Mouse (Mus musculus) B cell, adult 2 months (primary cell): ENCODE data around the gene Phlda2.
"Not testable (repeated sequence)": the region's sequence is repeated elsewhere in the genome, so short reads cannot be mapped to it uniquely, and the experiment has no call there.

ENCODE experiments used
- DNase-seq, 2 experiments: peaks; one replicate each; pipeline ENCODE4 v3.0.0; 2022

Gene Phlda2

DNA sequence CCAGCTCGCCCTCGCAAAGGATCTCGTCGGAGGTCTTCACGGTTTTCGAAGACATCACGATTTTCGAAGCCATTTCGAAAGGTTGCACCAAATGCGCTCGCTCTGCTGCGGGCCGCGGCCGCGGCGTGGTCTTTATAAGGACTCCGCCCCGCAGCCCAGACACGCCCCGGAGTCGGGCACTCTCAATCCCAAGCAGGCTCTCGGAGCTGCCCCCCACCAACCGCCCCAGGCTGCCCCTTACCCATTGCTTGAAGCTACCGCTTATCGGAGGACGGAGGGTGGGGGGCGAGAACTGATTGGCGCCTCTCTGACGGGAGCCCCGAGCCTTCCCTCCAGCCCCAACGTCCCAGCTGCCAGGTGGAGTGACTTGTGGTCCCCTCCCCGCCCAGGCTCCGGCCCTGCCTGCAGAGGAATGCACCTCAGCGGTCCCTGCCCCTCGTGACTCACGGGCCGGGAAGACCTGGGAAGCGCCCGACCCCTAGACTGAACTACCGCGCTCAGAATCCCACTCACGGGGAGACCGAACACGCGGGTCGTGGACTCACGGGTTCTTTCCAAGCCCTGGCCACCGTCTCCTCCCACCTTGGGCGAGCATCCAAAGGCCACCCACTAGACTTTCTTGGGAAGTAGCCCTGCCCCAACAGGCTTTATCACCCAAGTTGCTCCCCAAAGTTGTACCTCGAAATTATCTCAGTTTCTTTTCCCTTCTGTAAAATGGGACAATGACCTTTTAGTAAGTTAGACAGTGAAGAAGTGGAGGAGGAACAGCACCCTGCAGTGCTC is at the start of gene Phlda2:
Gene Phlda2 (minus strand): TSS at position 733 of the 783 bp plus-strand sequence.
- DNase-seq: no peak

DNA sequence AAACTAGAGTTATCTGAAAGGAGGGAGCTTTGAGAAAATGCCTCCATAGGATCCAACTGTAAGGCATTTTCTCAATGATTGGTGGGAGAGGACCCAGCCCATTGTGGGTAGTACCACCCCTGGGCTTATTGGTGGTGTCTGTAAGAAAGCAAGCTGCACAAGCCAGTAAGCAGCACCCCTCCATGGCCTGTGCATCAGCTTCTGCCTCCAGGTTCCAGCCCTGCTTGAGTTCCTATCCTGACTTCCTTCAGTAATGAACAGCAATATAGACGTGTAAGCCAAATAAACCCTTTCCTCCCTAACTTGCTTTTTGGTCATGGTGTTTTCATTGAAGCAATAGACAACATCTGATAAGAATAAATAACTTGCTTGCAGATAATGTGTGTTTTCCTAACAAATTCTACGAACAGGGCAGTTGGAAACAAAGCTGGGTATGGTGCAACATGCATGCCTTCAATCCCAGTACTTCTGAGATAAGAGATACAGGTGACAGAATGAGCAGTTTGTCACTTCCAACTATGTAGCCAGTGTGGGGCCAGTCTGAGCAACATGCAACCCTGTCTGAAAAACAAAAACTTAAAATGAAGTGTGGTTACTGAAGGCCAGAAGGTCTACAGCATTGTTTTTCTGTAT is 46.8 kb upstream of the Phlda2 start:
- DNase-seq: no peak

DNA sequence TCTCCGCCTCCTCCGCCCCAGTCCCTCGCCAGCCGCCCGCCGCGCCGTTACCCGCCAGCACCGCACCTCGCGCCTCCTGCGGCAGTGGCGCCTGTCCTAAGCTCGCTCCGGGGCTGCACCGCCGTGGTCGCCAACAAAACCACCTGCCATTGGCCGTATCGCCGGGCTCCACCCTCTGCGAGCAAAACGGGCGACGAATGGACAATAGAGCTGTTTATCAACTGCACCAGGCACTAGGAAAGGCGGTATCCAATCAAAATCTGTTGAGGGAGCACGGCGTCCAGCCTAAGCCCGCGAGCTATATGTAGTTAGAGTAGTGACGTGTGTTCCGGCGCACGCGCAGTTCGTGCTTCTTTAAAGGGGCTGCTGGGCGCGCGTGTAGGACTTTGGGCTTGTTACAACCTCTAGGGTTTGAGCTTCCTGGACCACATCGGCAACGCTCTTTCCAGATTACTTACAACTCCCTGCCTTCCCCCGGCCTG is 46.1 kb upstream of the Phlda2 start, which contains the start of gene Nap1l4:
Gene Nap1l4 (minus strand): TSS at position 131 of the 482 bp plus-strand sequence.
- peak; percentile 99 for DNase-seq

DNA sequence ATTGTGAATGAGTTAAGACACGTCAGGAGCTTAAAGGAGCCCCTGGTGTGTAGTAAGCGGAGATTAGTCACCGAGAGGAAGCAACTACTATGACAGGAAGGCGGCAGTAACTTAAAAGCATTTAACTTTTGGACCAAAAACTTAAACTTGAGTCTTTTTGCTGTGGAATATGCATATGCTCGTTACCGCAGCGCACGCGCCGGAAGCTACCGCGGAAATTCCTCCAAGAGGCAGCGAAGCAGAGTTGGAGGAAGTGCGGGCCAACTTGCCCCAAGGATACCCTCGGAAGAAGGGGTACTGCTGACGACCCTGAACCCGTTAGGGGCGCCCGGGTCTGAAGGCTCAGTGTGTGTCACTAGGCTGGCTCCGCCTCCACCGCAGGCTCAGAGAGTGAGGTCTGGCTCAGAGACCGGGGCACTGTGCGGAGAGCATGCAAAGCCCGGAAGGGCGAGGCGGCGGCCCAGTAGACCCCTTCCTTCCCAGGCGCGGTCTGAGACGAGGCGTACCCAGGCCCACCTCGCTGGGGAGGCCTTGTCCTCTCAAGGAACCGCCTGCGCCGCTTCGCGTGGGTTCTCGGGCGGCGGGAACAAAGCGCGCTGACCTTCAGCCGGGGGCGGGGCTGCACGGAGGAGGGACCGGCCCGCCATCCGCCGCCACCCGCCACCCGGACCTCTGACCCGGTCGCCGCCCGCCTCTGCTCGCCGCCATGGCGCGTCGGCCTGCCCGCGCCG is 45.4 kb upstream of the Phlda2 start:
- peak; percentile 76 to 80 for DNase-seq

DNA sequence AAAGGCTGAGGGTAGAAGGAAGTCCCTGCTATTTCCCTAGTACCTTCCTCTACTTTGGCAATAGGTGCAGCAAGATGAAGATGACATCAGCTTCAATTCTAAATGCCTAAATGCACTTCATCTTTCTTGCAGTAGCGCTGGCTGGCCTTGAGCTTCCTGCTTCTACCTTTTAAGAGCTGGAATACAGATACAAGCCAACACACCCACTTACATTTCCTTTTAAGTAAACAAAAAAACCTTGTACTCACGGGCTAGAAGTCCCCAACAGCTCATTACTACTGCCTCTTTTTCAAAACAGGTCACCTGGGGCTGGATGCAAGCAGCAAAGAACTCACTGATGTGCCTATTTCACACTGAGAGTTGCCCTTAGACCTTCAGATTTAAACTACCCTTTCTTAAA is 43.6 kb upstream of the Phlda2 start:
- DNase-seq: peak in 1 of 2 experiments; percentile 4

DNA sequence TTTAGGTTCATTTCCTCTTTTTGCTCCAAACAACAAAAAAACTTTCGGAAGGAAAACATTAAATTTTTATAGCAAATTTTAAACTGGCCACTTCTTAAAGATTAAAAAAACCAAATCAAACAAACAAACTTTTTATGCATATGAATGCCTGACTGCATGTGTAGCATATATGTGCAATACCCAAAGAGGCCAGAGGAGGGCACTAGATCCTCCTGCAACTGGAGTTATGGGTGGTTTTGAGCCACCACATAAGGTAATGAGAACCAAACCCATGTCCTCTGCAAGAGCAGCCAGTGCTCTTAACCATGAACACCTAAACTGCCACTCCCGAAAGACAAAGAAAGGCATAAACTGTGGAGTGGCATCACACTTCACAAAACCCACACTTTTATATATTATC is 41.4 kb upstream of the Phlda2 start:
- peak; percentile 79 to 82 for DNase-seq

DNA sequence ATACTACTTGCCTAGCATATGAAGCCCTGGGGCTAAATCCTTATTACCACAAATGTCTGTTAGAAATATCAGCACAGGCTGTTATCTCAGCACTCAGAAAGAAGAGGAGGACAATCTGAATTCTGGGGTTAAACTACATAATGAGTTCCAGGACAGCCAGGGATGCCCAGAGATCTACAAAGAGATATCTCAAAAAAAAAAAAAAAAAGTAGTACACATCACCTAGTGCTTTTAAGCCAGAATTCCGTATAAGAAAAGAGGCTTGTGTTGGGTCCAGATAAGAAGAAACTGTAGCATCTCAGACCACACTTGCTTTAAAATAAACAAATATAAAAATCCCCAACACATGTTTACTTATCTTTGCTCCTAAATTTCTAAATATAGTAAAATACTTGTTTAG is 35.7 kb upstream of the Phlda2 start:
- DNase-seq: no peak

DNA sequence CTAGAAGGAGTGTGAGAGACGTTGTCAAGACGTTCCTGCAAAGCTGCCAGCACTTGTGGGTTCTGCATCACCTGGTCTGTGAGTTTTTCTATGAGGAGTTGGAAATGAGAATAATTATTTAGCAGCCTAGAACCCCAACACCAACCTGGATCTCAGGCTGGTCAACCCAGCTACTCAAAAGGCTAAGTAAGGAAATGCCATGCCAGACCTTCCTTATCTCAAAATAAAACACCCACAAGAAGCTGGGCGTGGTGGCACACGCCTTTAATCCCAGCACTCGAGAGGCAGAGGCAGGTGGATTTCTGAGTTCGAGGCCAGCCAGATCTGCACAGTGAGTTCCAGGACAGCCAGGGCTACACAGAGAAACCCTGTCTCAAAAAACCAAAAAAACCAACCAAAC is 35.3 kb upstream of the Phlda2 start:
- not testable (repeated sequence) for DNase-seq

DNA sequence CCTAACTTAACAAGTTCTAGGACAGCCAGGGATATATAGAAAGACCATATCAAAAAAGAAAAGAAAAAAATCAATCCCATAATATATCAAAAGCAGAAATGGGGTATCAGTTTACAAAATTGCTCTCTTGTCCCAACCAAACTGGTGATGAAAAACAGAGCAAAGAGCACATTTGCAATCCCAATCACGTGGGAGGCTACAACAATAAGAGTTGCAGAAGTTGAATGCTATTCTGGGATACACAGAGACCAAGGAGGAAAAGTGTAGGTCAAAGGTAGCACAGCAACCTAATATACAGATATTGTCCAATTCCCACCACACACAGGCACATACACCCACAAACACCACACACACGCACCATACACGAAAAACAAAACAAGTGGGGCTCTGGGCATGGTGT is 33.3 kb upstream of the Phlda2 start:
- DNase-seq: no peak

DNA sequence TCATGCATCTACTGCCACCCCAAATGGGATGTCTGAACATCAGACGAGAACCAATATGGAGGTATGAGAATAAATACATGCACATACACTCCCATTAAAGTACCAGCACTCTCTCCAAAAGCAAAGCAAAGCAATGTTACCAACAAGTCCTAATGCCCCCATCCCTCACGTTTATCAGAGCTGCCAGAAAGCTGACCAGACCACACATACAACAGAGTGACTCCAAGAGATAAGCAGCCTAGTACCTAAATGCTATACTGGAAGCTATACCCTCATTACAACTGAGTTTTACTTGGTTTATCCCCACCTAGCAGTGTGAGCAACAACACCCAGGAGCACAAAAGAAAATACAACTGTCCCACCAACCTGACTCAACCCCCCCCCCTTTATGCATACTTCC is 30.3 kb upstream of the Phlda2 start:
- DNase-seq: no peak

DNA sequence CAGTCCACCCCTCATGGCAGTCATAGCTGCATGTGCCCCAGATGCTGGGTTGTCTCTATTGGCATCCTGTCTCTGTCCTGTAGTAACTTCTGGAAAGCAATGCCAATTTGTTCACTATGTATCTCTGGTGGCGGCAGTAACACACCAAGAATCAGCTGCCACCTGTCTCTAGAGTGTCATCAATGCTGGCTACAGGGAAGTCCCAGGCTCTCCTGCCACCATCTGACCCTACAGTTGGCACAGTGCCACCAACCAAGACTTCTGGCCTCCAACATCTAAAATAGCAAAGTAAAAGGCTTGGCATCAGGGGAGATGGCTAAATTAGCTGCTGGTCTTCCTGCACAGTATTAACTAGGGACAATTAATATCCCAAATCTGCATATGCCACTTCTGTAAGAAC is 29.5 kb upstream of the Phlda2 start:
- no peak for DNase-seq

DNA sequence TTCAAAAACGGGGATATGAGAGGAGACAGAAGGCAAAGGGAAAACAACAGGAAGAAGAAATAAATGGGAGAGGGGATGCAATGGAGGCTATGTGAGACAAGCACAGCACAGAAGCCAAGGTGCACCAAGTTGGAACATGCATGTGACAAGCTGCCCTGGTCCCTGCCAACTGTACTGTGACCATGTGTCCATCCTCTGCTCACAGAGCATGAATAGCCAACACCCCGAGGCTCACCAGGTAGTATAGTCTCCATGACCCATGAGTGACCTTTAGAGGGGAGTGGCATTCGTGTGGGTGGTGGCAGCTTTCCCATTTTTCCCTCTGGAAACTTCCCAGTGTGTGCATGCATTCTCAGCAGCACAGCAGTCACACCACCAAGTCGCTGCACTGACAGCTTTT is 16.4 kb upstream of the Phlda2 start:
- DNase-seq: no peak

DNA sequence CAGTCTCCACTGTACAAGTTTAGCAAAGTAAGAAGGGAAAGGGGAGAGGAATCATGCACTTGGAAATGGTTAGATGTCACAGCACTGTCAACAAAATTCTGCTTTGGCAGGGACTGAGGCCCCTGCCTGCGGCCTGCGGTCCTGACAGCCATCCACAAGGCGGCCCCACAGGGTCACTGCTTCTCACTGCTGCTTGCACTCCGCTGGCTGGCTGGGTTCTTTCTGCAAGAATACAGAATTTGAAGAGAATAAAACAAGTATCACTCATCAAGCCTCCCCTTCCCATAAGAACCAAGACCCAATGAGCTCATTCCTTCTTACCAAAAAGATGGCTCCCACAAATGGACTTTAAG is 11.4 kb upstream of the Phlda2 start:
- no peak for DNase-seq

DNA sequence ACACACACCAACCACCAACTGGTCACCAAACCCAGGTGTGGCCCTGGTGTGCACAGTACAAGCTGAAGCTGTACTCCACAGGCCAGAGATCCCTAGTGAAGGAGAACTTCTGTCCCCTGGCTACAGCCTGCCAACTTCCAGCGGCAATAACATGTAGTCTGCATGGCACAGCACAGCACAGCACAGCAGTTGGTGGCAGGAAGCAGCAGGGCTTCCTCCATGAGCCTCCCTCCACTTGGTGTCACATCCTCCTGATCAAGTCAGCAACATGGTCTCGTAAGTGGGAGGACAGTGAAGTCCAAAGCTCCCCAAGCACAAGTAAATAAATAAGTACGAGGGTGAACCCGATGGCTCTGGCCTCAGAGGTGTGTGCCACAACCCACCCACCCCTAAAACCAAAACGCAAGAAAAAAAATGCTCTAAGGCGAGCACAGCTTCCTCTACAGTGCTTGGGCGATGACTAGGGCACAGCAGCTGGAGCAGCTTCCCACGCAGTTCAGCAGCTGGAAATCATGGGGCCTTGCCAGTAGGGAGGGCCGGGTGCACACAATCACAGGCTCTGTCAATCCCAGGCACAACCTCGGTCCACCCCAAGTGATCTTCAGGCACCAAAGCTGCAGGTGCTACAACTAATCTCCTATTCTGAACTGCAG is 10.9 kb upstream of the Phlda2 start:
- no peak for DNase-seq

DNA sequence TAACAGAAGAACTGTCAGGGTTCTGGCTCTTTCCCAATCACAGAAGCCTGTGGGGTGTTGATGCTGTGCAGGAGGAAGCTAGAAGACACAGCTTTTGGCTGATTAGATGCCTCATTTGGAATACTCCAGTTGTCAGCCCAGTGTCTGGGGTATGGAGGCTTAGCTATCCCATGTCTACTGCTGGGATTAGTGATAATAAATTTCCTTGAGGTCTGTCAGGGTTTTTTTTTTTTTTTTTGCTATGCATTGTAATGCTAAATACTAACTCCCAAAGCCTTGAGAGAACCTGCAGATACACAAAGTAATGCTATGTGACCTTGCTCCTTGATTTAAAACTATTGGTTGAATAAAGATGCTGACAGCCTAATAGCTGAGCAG is 8.4 kb upstream of the Phlda2 start:
- DNase-seq: no peak

DNA sequence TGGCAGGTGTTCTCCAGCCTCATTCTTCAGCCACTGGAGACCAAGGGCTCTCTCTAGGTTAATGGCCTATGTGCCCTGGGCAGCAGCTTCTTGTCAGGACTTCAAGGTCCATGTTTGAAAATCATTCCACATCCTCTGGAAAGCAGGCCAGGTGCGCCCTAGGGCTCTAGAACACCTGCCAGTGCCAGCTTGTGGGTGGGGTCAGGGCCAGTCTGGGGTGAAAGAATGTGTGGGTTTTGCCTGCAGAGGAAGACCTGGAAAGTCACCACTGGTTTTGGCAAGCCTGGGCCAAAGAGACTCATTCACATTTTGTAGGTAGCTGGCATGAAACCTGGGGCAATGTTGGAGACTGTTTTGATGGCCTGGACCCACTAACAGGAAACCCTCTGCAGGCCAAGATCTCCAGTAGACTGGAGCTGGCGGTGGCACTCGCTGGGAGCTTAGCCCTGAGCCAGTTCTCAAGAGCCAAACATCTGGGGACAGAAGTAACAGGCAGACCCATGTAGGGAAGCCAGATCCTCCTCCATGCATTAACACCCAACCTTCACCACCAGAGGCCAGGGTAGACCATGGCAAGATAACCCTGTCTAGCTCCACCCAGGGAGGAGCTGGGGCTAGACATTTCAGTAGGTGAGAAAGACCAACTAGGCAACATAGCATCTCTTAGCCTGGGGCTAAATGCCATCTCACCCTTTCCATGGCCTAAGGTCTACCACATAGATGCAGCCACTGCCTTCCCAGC is 7.8 kb upstream of the Phlda2 start:
- no peak for DNase-seq

DNA sequence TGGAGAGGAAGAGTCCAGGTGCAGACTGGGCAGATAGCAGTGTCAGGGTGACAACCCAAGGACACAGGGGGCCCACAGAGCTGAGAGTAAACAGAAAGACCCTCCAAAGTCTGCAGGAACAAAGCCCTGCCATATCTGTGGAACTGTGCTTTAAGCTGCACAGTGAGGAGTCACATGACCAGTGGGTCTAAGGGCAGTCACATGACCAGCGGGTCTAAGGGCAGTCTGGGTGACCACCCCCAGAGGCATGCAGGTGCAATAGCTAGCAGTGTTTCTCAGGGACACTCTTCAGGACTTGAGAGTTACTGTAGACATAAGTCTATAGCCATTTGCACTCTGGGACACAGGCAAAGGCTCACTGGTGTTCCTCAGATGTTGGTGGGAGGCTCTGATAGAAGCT is 6.6 kb upstream of the Phlda2 start:
- DNase-seq: no peak

DNA sequence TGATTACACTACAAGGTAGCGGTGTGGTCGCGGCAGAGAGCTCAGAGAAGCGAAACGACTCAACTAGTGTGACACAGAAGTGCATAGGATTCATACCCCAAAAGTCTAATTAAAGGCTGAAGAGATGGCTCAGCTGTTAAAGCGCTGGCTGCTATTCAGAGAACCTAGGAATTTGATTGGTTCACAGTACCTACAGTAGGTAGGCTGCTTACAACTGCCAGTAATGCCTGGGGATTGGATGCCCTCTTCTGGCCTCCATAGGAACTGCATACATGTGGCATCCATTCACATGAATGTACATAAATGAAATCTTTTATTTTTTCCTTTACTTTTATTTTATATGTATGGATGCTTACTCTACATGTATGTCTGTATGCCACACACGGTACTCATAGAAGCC is 3.7 kb upstream of the Phlda2 start:
- DNase-seq: peak; percentile 62 to 67

DNA sequence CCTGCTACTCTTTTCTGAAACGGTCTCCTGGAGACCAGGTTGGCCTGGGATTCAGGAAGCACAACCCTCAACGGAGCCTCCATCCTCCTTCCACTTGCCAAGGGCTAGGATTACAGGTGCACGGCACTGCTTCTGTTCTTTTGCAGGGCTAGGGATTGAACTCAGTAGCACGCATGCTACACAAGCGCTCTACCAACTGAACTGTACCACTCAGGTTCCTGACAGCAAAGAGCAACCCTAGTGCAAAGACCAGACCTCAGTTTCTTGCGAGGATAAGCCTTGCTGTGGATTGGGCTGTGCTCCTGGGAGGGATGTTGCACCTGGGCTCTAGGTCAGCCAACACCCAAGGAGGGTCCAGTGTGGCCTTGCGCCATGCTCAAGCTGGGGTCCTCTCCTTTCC is 3.3 kb upstream of the Phlda2 start:
- DNase-seq: no peak

DNA sequence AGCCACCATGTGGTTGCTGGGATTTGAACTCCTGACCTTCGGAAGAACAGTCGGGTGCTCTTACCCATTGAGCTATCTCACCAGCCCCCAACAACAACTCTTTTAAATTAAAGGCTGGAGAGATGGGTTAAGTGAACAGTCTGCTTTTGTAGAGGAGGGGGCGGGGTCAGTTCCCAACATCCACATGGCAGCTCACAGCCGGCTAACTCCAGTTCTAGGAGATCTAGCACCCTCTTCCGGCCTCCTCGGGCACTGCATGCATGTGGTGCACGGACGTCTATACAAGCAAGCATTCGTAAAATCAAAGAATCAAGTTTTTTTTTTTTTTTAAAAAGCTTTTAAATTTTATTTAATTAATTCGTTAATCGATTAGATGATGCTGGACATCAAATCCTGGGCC is 2.9 kb upstream of the Phlda2 start:
- DNase-seq: peak; percentile 81 to 83

DNA sequence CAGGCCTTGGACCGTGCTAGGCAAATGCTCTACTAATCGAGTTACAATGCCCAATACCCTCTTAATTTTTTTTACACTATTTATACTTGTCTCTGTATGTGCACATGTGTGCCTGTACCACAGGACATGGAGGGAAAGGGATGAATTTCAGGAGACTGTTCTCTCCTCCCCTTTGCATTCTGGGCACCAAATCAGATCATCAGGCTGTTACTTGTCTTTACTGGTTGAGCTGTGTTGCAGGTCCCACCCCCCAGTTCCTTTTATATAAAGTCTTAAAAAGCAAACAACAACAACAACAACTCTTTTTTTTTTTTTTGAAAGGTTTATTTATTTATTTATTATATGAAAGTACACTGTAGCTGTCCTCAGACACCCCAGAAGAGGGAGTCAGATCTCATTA is 2.5 kb upstream of the Phlda2 start:
- DNase-seq: no peak

DNA sequence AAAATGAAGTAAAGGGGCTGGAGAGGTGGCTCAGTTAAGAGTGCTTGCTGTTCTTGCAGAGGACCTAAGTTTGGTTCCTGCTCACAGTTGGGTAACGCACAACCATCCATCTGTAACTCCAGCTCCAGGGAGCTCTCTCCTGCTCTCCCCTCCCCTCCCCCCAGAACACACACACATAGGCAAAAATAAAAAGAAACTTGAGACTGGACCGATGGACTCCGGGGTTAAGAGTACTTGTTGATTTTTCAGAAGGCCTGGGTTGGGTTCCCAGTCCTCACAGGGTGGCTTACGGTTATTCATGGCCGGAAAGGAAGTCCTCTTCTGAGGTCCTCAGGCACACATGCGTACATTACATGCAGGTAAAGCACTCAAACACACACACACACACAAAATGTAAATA is 976 bp upstream of the Phlda2 start:
- DNase-seq: no peak
